24 mouse cellular contexts compared by ENCODE assay signal in the genomic region with DNA sequence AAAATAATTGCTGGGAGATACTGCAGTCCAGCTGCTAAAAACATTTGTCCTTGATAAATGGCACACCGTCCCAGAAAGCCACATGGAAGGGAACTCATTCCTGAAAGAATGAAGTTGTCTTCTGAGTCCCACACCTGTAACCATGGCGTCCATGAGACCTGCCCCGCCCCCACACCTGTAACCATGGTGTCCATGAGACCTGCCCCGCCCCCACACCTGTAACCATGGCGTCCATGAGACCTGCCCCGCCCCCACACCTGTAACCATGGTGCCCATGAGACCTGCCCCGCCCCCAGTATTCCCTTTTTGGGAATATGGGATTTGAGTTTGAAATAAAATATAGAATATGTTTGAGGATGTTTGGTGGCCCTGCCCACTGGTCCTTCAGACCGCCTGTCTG.
DNase-seq lines count a peak whose midpoint lies in the region; TF ChIP-seq lines count a peak whose summit lies in the region.
"Had no signal": no experiment of that assay in that cellular context is flagged by ENCODE, and none has a peak within 500 bp of the region (broad histone marks: within the 10 kb centered on the region; RNA-seq: fewer than 3 reads in every experiment).

No protein-coding gene starts in this region.

- no peak for TF ChIP-seq CTCF in layer of hippocampus, adult 2 months (conservative IDR thresholded peaks at IDR 0.05)
- TF ChIP-seq CTCF in testis, adult 2 months (IDR thresholded peaks at IDR 0.05; ENCODE audit: control insufficient read depth, insufficient read depth, insufficient replicate concordance, low read depth, low read length) = no peak

- no peaks in the 10 kb centered on the region for H3K36me3 ChIP-seq in testis, adult 2 months (ENCODE audit: control insufficient read depth, insufficient read depth, low read length)
- H3K36me3 ChIP-seq in embryonic facial prominence, embryonic 10.5 days (replicated peaks) = peaks cover 10% of the 10 kb centered on the region
- H3K36me3 ChIP-seq: forebrain, embryonic 15.5 days had no signal

- no peak for DNase-seq in layer of hippocampus, adult 2 months (ENCODE audit: low spot score in 2 of 2)
- DNase-seq in layer of hippocampus, postnatal 10 days (ENCODE audit: low spot score in 2 of 2) = no peak
- DNase-seq in R1 (ENCODE audit: low read depth, low spot score) = peak; percentile 71
- peak; percentile 20 for DNase-seq in testis, postnatal 14 days (ENCODE audit: low spot score)
- DNase-seq in embryonic facial prominence, embryonic 10.5 days (ENCODE audit: low spot score) = no peak
- DNase-seq in lung, postnatal 14 days = no peak
- no peak for DNase-seq in adrenal gland, postnatal 4 days (ENCODE audit: low spot score in 2 of 2)
- DNase-seq: adrenal gland, adult 8-10 months; adrenal gland, postnatal 14 days; adrenal gland, postnatal 36 days; B cell, adult 2 months; cerebellum, adult 11 months; cerebellum, adult 18-20 months; cerebellum, adult 8-10 months; cerebellum, adult 9-11 months; cerebellum, postnatal 36 days; embryo, embryonic 11 days; forebrain, postnatal 0 days had no signal

- H3K4me1 ChIP-seq in testis, adult 2 months (ENCODE audit: control insufficient read depth, insufficient read depth, low read length) = no peaks in the 10 kb centered on the region
- H3K4me1 ChIP-seq in embryonic facial prominence, embryonic 10.5 days = no peaks in the 10 kb centered on the region
- H3K4me1 ChIP-seq: embryonic facial prominence, embryonic 12.5 days; forebrain, embryonic 13.5 days; forebrain, embryonic 15.5 days had no signal

- no peak overlapping the region for H3K4me3 ChIP-seq in layer of hippocampus, adult 2 months
- H3K4me3 ChIP-seq in testis, adult 2 months (ENCODE audit: control insufficient read depth, low read depth, low read length) = peak overlapping the region; percentile 27; the same call in 1 of the 2 replicates
- no peak overlapping the region for H3K4me3 ChIP-seq in embryonic facial prominence, embryonic 10.5 days
- H3K4me3 ChIP-seq: embryonic facial prominence, embryonic 12.5 days; forebrain, embryonic 13.5 days; forebrain, embryonic 15.5 days had no signal

- TF ChIP-seq POLR2A in testis, adult 2 months (IDR thresholded peaks at IDR 0.05; ENCODE audit: control insufficient read depth, low read depth, low read length) = no peak

- peak overlapping the region; percentile 72 for H3K27ac ChIP-seq in layer of hippocampus, adult 2 months
- no peak overlapping the region for H3K27ac ChIP-seq in testis, adult 2 months (ENCODE audit: control insufficient read depth, insufficient read depth, low read depth, low read length)
- H3K27ac ChIP-seq in embryonic facial prominence, embryonic 10.5 days (replicated peaks) = no peak overlapping the region
- H3K27ac ChIP-seq: embryonic facial prominence, embryonic 12.5 days; forebrain, embryonic 13.5 days; forebrain, embryonic 15.5 days had no signal

- 82% methylated on average over 8 of the region's 8 CpGs for WGBS in embryonic facial prominence, embryonic 10.5 days

- H3K27me3 ChIP-seq in testis, adult 2 months (ENCODE audit: control insufficient read depth, insufficient read depth, low read length) = no peaks in the 10 kb centered on the region
- H3K27me3 ChIP-seq in embryonic facial prominence, embryonic 10.5 days (replicated peaks; ENCODE audit: low read depth, poor library complexity, severe bottlenecking) = no peaks in the 10 kb centered on the region
- H3K27me3 ChIP-seq: CH12.LX; embryonic facial prominence, embryonic 12.5 days; forebrain, embryonic 13.5 days; forebrain, embryonic 15.5 days; Patski had no signal

- H3K9me3 ChIP-seq in embryonic facial prominence, embryonic 10.5 days = peaks cover 10% of the 10 kb centered on the region; the same call in 1 of the 2 replicates
- H3K9me3 ChIP-seq: forebrain, embryonic 15.5 days had no signal

Comparison
In these comparisons a context has a peak if more than half of its experiments do, and no peak if none do; other contexts are left out.
1. DNase-seq: peak in R1 (single experiment) and testis, postnatal 14 days (single experiment); none in layer of hippocampus, adult 2 months (0 of 2), layer of hippocampus, postnatal 10 days (0 of 2), embryonic facial prominence, embryonic 10.5 days (single experiment), lung, postnatal 14 days (single experiment) and adrenal gland, postnatal 4 days (0 of 2).